Mouse (Mus musculus) MEL-GATA-1-ER (cell line): ENCODE results near the gene Gm20388.
A peak's percentile ranks its signal among the peaks of the same experiment; 100 is the strongest.

ENCODE experiments used
- DNase-seq: peaks from one replicate; pipeline ENCODE4 v3.0.0-alpha.2; 2012; ENCODE audit warnings: low read depth; ENCODE audit errors: extremely low read depth

Gm20388 gene

DNA sequence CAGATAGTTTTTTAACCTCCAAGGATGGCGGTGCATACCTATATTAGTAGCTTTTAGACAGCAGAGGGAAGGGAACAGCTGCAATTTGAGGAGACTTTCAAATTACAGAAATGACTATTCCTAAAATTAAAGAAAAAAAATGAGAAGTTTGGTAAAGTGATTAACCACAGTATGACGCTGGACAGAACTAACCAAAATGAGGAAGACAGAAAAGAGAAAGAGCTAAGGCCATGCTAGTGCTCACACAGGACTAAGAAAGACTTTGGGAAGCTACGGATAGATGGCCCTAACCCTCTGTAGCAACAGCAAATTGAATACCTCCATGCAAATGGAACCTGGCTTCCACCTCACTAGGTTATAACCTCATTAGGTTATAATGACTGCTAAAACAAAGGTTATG, 3012.3 kb downstream of the Gm20388 start:
- DNase-seq = peak; percentile 36

- DNase-seq = no peak
Observed at GRCm38 (mm10) chr8:122923431-122924090, 3012.9 kb downstream of the Gm20388 start.

GRCm38 (mm10) chr8:122924091-122924490, 3013.4 kb downstream of the Gm20388 start:
- no peak for DNase-seq

- DNase-seq = no peak
Observed at GRCm38 (mm10) chr8:122925939-122926722, 3015.5 kb downstream of the Gm20388 start.

DNA sequence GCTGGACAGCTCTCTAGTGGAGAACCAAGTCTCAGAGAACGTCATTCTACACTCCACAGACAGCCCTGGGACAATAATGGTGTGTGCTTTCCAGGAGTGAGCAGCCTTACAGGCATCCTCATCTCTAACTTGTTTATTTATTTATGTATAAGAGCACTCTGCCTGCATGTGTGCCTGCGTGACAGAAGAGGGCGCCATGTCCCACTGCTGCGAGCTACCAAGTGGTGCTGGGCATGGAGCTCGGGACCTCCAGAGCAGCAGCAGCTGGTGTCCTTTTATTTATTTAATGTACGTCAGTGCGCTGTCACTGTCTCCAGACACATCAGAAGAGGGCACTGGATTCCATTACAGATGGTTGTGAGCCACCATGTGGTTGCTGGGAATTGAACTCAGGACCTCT, 3016.1 kb downstream of the Gm20388 start:
- DNase-seq = peak; percentile 21

GRCm38 (mm10) chr8:122927841-122928240, 3017.2 kb downstream of the Gm20388 start:
- no peak for DNase-seq

- DNase-seq = no peak
Observed at GRCm38 (mm10) chr8:122928631-122929224, 3018.1 kb downstream of the Gm20388 start.

GRCm38 (mm10) chr8:122931834-122932560, 3021.4 kb downstream of the Gm20388 start:
- DNase-seq = no peak

DNA sequence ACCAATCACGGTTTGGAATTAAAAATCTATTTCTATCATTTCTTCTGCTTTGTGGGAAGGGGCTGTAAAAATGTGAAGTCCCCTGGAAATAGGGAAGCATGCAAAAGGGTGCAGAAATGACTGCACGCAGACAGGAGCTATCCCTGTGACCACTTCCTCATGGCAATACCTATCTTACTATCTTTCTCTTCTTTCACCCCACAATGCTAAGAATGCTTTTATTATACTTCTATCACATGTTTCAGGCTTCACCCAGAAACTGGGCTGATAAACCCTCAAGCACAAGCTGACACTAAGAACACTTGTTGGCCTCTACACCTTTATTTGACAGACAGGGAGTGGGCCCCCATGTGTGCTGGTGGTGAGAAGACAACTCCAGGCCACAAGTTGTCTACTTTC, 3021.9 kb downstream of the Gm20388 start:
- peak; percentile 61 for DNase-seq

GRCm38 (mm10) chr8:122933973-122934372, 3023.3 kb downstream of the Gm20388 start:
- peak; percentile 34 for DNase-seq

DNA sequence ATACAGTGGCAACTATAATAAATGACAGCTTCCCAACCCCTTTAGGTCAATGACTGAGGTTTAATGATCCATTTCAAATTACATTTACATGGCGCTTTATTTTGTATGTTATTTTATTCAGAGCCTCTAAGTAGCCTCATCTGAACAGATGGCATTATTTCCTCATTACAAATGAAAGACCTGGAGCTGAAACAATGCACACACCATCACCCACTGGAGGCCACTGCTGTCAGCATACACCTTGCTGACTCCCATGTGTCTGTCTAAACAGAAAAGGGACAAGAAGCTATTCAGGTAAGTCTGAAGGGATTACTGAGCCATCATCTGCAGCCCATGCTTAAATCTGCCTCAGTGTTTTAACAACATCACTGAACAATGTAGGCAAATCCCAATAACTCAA, 3024.5 kb downstream of the Gm20388 start:
- DNase-seq = no peak

GRCm38 (mm10) chr8:122935912-122936311, 3025.3 kb downstream of the Gm20388 start:
- no peak for DNase-seq

DNA sequence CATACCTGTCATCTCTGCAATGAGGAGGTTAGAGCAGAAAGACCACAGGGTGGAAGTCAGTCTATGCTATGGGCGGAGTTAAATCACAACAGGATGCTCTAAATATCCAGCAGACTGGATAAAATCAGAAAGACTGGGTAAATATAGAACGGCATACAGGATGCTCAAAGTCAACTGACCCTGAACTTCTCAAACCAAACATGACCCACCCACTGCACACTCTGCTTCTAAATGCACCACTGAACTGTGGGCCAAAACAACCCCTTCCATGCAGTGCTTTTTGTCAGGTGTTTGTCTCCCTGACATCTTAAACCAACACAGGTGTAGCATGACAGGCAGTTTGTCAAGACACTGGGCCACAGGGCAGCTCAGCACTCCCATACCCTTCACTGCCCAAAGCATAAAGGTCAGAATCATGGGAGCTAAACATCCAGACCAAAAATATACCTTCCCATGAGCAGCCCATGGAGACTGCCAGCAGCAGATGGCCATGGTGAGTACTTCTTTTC, 3027.0 kb downstream of the Gm20388 start:
- DNase-seq = no peak

DNA sequence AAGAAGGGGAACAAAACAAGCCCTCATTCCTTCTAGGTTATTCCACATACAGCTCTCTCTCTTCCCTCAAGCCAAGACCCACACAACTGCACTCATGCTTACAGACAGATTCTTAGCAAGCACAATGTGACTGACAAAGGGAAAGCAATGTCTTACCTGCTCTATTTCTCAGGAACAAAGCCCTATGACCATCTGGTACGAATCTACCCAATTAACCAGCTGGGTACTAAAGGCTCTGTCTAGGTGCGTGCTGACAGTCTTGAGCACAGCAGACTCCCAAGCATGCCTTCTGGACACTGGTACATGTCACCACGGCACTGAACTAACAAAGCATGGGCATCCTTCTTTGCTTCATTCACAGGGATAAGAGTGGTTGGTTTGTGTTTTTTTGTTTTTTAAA, 3027.5 kb downstream of the Gm20388 start:
- no peak for DNase-seq

GRCm38 (mm10) chr8:122938591-122938990, 3027.9 kb downstream of the Gm20388 start:
- DNase-seq = no peak

DNA sequence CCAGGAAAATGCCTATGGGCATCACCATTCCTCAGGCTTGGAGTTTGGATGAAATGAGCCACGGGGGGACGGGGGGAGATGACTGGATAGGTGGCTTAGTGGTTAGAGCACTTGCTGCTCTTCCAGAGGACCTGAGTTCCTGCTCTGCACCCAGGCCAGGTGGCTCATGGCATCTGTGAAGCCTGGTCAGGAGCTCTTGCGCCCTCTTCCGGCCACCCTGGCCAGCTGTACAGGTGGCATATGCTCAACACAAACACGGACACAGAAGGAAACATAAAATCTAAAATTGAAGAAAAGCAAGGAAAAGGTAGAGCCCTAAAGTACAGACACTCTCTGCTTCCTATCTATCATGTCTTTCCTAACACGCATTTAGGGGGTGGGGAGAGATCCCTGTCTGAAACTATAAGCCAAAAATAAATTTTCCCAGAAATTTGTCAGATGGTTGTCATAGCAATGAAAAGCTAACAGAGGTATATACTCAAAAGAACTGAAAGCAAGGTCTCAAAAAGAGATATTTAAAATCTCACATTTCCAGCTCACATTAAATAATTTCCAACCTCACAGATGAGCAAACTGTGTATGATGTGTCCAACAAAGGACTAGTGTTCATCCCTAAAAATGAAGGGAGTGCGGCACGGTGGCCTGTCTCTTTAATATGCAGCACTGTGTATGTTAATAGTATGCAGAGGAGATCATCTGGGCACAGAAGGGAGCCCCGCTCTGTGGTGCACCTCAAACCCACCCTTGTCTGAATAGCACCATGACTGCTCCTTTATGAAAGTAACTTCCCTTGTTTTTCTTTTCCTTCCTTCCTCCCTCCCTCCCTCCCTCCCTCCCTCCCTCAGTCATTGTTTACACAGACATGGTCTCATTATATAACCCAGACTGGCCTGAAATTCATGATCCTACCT, 3032.4 kb downstream of the Gm20388 start:
- no peak for DNase-seq

GRCm38 (mm10) chr8:122945775-122946174, 3035.1 kb downstream of the Gm20388 start:
- DNase-seq = no peak

- no peak for DNase-seq
Observed at GRCm38 (mm10) chr8:122949701-122950100, 3039.1 kb downstream of the Gm20388 start.

DNA sequence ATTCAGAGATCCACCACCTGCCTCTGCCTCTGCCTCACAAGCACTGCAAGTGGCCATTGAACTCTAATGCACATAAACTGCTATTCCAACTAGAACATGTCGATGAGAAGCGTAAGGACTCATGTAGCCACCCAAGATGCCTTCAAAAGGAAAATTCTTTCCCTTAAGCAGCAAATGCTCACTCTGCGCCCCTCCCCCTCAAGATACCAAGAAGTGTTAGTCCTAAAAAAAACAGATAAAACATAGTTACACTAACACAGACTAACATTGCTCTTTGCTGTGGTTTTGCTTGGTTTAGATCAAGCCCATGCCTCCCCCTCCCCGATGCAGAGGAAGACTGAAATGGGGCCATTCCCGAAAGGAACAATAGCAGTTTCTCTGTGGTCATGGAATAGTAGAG, 3040.8 kb downstream of the Gm20388 start:
- no peak for DNase-seq

- no peak for DNase-seq
Observed at GRCm38 (mm10) chr8:122953028-122953427, 3042.4 kb downstream of the Gm20388 start.
